Mouse (Mus musculus) small intestine, adult 2 months (tissue): Measurements from ENCODE around the gene Dach1.

Experiments
- CTCF ChIP-seq: fragments of 200-500 bp; IDR thresholded peaks from 2 replicates; pipeline ENCODE4 v1.5.1; 2012; ENCODE audit warnings: low read depth, mild to moderate bottlenecking, control low read depth, inconsistent platforms, low read length, moderate library complexity, mixed read lengths; ENCODE audit not compliant: insufficient replicate concordance, insufficient read length; ENCODE audit errors: extremely low read depth
- POLR2A ChIP-seq: fragments of 200-500 bp; IDR thresholded peaks from 2 replicates; pipeline ENCODE4 v1.6.1; 2012; ENCODE audit warnings: low read depth, mild to moderate bottlenecking, control low read depth, inconsistent platforms, low read length, moderate library complexity

DNA sequence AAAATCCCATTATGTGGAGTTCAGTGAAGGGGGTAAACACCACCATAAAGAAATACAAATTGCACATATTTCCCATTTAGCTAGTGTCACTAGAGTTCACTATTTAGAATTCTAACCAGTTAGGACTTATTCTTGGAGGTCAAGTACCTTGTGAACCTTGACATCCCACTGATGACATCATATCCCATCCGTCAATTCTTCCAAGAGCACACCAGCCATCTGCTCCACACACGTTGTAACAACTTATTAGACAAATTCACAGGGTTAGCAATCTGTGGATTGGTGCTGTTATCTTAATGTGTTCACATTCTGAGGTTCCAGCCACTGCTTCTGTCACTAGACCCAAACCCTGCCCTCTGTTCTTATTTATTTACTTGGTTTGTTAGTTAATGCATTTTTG lies 312.3 kb downstream of the Dach1 start:
- TF ChIP-seq CTCF (no peak), POLR2A (no peak)
